Mouse (Mus musculus) spleen, adult 2 months (tissue): Measurements from ENCODE around the gene Adam22.

ENCODE experiments used
- CTCF ChIP-seq: fragments of 200-500 bp; IDR thresholded peaks from 2 replicates; pipeline ENCODE4 v1.5.1; 2011; ENCODE audit warnings: mild to moderate bottlenecking, inconsistent platforms; ENCODE audit not compliant: insufficient read depth, insufficient read length, insufficient replicate concordance; ENCODE audit errors: extremely low read depth
- POLR2A ChIP-seq: fragments of 200-500 bp; IDR thresholded peaks from 2 replicates; pipeline ENCODE4 v1.6.1; 2011; ENCODE audit warnings: low read depth, low read length, inconsistent platforms

- TF ChIP-seq POLR2A: no peak
- no peak for TF ChIP-seq CTCF
These were observed 216.3 kb downstream of the Adam22 start for GRCm38 (mm10) chr5:8151645-8152044.
